Mouse (Mus musculus) frontal cortex, postnatal 14 days (tissue): ENCODE measurements around the gene Slc27a2.
"Not testable (repeated sequence)": the region's sequence is repeated elsewhere in the genome, so short reads cannot be mapped to it uniquely, and the experiment has no call there.

Experiments used
- DNase-seq, 2 experiments: peaks; one replicate each; pipeline ENCODE4 v3.0.0; 2022; ENCODE audit warnings: low spot score in 2 of 2

The Slc27a2 gene

DNA sequence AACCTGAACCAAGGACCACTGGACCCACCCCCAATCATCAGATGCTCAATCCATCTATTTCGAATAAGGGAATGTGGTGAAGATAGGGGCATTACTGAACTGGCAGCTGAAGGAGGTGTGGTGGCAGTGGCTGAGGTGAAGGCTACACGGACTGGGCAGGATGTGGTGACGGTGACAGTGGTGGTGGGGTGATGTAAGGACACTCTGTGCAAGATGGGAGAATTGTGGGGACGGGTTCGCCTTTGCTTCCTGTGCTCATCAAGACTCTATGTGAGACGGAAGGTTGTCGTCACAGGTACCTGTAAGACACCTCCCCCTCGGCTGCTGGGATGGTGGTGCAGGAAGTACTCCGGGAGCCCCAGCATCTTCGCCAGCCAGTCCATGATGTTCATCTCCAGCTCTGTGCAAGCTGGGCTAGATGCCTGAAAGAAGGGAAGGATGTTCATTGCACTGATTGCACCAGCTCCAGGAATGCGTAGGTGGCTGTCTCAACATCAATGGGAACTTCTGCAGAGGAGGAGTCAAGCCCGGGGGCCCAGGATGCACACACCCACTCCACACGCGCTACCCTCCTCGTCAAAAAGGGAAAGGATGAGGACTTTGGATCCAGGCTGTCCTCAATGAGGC is 54.0 kb downstream of the Slc27a2 start:
- no peak for DNase-seq

- DNase-seq, result no peak
These were observed 54.5 kb downstream of the Slc27a2 start for GRCm38 (mm10) chr2:126606688-126607062.

GRCm38 (mm10) chr2:126607553-126608203 is 55.5 kb downstream of the Slc27a2 start:
- DNase-seq, result no peak

DNA sequence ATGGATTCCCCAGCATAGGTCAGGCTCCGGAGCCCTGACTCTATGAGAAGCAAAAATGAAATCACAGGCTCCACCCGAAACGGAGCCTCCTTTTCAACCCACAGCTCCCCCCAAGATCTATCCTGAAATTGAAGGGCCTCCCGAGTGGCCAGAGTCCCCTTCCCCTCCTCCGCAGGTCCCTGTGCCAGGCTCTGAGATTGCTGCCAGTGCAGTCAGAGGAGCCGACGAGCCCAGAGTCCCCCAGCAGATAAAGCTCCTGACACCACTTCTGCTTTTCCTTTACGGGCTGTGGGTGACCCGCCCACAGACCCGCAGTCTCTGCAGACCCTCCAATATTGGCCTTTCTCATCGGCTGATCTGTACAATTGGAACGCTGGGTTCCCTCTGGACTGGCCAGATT is 57.4 kb downstream of the Slc27a2 start:
- not testable (repeated sequence) for DNase-seq

DNA sequence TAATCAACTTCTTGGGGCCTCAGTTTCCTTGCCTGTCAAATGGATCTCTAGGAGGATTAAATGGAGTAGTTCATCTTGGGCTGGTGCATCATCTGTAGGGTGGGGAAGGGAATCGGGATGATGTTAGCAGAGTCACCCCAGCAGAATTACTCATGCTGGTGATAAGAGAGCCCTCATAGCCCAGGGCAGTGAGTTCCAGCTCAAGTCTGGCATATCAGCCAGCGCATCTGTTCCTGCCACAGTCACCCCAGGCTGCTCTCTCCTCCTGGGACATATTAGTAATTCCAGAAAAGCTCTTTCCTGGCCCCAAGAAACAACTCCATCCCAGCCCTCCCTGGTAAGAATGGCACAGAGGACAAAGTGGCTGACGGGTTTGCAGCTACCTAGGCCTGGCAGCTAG is 63.1 kb downstream of the Slc27a2 start:
- no peak for DNase-seq

DNA sequence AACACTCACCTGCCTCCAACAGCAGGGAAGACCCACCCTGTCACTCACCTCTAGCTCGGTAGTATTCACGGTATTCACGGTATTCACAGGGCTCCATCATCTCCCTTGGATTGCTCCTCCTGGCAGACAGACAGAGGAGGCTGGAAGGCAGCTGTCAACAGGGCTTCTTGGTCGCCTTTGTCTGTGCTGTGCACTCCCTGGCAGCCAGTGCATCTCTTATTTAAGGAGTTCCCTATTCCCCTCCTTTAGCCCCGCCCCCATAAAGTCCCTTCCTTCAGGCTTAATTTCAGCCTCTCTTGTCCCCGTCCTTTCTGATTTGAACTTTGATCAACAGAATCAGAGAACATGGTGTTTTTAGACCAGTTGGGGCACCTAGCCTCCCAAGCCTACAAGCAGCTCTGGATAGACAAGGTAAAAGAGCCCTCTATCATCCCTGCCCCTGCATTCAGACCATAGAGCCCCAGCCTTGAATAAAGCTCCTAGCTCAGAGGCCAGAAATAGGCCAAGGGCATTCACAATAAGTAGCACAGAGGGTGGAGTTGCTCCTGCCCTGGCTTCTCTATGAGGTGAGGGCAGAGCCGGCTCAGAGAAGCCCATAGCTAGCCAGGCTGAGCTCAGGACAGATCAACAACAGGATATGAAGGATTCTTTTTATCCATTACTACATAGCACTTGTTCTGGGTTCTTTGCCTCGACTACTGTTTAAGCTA is 66.4 kb downstream of the Slc27a2 start:
- DNase-seq, result no peak

DNA sequence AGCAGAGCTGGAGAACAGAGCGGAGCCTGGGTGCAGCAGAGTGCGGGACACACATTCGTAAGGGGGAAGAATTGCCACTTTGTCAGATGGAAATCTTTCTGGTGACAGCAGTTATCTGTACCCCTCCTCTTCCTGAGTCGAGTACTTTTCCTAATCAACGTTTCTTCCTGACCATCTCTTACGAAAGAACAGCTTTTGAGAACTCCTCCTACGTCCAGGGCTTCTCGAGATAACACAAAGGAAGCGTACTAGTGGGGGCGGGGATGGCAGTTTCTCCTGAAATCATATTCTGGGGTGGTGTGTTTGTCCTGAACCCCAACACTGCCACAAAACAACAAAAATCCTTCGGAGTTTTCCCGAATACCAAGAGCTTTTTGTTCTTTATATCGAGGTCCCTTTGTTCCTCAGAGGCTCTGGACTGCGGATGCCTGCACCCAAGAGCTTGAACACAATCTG is 67.1 kb downstream of the Slc27a2 start, which contains the start of gene Hdc:
Hdc (minus strand) TSS at position 51 of the 456 bp plus-strand sequence.
- DNase-seq, result no peak

GRCm38 (mm10) chr2:126622455-126622854 is 70.2 kb downstream of the Slc27a2 start:
- DNase-seq, result no peak

DNA sequence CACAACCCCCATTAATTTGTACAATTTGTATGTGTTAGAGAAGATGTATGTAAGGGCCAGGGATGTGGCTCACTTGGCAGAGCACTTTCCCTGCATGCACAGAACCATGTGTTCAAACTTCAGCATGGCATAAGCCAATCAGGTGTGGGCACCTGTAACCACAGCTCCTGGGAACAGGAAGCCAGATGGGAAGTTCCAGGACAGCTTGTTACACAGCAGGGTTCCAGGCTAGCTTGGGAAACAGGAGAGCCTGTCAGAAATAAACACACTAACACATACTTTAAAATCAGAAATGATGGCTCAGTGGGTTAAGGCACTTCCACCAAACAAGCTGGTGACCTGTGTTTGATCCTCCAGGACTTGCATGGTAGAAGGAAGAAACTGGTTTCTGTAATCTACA is 70.9 kb downstream of the Slc27a2 start:
- DNase-seq, result no peak

DNA sequence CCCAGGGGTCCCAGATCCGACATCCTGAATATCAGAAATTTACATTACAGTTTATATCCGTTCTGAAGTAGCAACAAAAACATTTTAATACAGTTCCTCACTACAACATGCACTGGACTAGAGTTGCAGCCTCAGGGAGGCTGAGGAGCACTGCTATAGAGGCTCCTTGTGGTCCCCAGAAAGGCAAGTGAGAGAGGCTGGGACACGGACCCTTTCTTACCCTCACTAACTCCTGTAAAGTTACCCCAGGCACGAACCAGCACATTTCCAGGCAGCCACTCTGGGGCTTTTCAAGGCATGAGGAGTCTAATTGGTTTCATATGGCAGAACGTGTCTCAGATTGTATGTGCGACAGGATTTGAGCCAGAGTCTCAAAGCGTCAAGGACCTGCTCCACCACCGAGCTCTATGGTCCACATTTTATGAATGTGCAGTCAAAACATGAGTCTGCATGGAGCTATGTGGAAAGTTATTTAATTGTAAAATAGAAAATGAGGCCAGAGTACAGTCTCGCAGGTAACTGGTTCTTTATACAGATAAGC is 76.3 kb downstream of the Slc27a2 start:
- no peak for DNase-seq

- no peak for DNase-seq
These were observed 81.0 kb downstream of the Slc27a2 start for GRCm38 (mm10) chr2:126633165-126633564.

DNA sequence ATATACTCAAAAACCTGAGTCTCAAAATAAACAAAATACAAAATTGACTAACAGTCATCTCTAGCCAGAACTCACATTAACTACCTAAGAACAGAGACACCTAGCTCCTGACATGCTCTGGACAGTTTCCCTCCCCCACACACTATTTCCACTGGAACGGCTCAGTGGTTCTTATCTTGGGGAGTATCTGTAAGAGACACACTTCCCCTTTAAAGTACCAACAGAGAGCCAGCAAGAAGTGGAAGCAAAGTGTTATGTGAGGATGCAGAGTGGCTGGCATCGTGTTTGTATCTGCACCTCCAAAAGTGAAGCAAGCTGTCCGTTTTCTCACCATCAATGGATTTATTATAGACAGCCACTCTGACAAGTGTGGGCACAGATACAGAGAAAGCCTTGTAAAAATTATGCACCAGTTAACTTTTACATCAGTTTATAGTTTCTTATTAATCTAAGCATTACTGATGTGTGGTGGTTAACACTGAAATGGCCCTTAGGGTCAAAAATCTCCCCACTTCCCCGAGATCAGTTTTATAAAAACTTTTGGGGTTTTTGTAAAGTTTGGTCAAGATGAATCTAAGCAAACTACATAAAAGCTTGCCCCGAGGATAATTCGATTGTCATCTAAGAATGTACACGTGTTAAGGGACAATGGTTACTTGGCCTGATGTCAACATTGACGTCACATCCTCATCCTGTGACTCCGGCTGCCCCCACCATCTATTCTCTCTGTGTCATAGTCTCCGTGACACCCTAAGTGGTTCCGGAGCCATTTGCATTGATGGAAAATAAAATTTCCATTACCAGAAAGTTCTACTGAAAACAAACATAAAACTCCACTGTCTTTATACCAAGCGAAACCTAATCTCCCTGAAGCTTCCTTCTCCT is 84.0 kb downstream of the Slc27a2 start:
- DNase-seq, result no peak
